Comparison of ENCODE assay signal across 21 mouse cellular contexts in the genomic region with DNA sequence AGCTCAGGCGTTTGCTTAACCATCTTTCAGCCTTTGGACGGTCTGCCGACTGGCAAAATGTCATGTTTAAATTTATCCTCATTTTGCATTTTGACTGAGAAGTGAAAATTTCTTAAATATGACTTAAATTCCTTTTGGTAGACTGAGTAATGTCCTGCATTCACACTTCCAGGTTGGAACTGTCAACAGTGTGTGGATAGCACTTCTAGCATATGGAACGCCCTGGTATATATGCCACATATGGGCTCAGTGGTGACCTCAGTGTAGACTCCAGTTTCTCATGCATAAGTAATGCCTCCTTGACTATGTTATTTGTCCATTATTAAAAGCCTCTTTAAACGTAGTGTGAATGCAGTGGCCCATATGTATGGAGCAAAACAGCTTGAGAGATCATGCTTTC.
DNase-seq lines count a peak whose midpoint lies in the region; TF ChIP-seq lines count a peak whose summit lies in the region.
"Had no signal": no experiment of that assay in that cellular context is flagged by ENCODE, and none has a peak within 500 bp of the region (broad histone marks: within the 10 kb centered on the region; RNA-seq: fewer than 3 reads in every experiment).

No protein-coding gene starts in this region.

- peak; percentile 14 for DNase-seq in cerebellum, adult 11-12 months
- DNase-seq in cerebellum, postnatal 14 days = no peak
- peak; percentile 16 to 65 for DNase-seq in frontal cortex, adult 2 months (ENCODE audit: extremely low spot score in 1 of 2, low spot score in 1 of 2)
- no peak for DNase-seq in frontal cortex, postnatal 10 days (ENCODE audit: low spot score in 2 of 2)
- DNase-seq in brain, embryonic 14.5 days (ENCODE audit: low read depth) = peak; percentile 12
- peak; percentile 6 to 86 for DNase-seq in left cerebral cortex, postnatal 25 days (ENCODE audit: low spot score in 2 of 2)
- DNase-seq in kidney, postnatal 10 days = no peak
- no peak for DNase-seq in layer of hippocampus, adult 2 months (ENCODE audit: low spot score in 2 of 2)
- DNase-seq: adrenal gland, postnatal 14 days; embryo, embryonic 11 days; gastrocnemius, adult 2 months; kidney, adult 9 months; kidney, postnatal 25 days; layer of hippocampus, postnatal 36 days; liver, embryonic 13.5 days; lung, adult 2 months; lung, postnatal 14 days had no signal

- H3K4me3 ChIP-seq in layer of hippocampus, adult 2 months = no peak overlapping the region
- H3K4me3 ChIP-seq: embryonic facial prominence, embryonic 13.5 days; erythroblast, embryonic 14.5 days; forebrain, embryonic 12.5 days; gastrocnemius, adult 2 months; liver, embryonic 13.5 days had no signal

- no peak for TF ChIP-seq POLR2A in brain, embryonic 14.5 days (IDR thresholded peaks at IDR 0.05; ENCODE audit: borderline replicate concordance, extremely low read depth, insufficient read depth, insufficient read length, poor library complexity, severe bottlenecking)

- no peak overlapping the region for H3K27ac ChIP-seq in layer of hippocampus, adult 2 months
- H3K27ac ChIP-seq: embryonic facial prominence, embryonic 13.5 days; forebrain, embryonic 12.5 days; gastrocnemius, adult 2 months; hindbrain, postnatal 0 days; liver, embryonic 13.5 days had no signal

- intact Hi-C loops in left cerebral cortex, postnatal 25 days (cut with DNase I) = no loop called here

- TF ChIP-seq CTCF in brain, embryonic 14.5 days (IDR thresholded peaks at IDR 0.05; ENCODE audit: borderline replicate concordance, extremely low read depth, insufficient read depth, insufficient read length) = no peak
- no peak for TF ChIP-seq CTCF in layer of hippocampus, adult 2 months (conservative IDR thresholded peaks at IDR 0.05)

Comparison
In these comparisons a context has a peak if more than half of its experiments do, and no peak if none do; other contexts are left out.
1. DNase-seq: peak in cerebellum, adult 11-12 months (single experiment), frontal cortex, adult 2 months (2 of 2), brain, embryonic 14.5 days (single experiment) and left cerebral cortex, postnatal 25 days (2 of 2); none in cerebellum, postnatal 14 days (0 of 2), frontal cortex, postnatal 10 days (0 of 2), kidney, postnatal 10 days (single experiment) and layer of hippocampus, adult 2 months (0 of 2).